Mouse (Mus musculus): ENCODE data around the gene Rsrp1. TPM values are rescaled to one million over a fixed set of nuclear protein-coding genes. Genes with fewer than 3 reads are reported as not detected.

The Rsrp1 gene
- polyA plus RNA-seq, 1 experiment from 2014 or later = 390 TPM

DNA sequence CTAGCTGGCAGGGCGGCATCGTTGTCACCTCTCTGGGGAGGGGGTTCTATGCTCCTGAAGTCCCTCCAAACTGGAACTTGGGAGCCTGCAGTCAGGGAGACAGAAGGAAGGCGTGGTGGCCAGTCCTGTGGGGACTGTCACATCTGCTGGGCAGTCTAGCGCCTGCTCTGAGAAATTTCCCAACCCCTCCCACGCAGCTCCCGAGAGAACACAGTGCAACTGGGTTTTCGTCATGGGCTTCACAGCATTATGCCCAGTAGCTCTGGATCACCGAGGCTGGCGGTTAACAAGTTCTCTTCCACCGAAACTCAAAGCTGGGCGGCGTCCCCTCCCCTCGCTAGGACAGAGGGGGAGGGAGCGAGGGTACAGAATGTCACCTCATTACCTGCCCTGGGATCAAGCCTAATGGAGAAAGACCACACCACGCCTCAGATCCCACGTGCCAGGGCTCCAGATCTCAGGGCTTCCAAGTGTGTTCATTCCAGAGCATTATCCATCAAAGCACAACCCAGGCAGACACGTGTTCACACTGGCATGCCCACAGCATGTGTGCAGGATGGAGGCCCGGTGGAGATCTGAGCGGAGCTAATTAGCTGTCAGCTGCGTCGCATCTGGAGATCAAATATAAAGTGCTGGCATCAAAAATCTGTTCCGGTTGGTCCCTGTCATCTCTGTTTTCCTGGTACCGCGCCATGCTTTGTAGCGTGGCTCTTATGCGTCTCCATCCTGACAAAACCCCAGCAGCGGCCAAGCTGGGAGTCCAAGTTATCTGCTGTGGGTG lies 20.6 kb downstream of the Rsrp1 start:
- H3K4me1 ChIP-seq (replicated peaks; ENCODE audit: control insufficient read depth, insufficient read depth, low read length) = no peaks in the 10 kb centered on the region; the same call in 1 of the 2 replicates
- no peaks in the 10 kb centered on the region for H3K36me3 ChIP-seq (ENCODE audit: control insufficient read depth, insufficient read depth, low read length)
- no peaks in the 10 kb centered on the region for H3K9me3 ChIP-seq (ENCODE audit: control insufficient read depth, low read length)
- no peak overlapping the region for H3K4me3 ChIP-seq (ENCODE audit: low read depth, low read length)
- DNase-seq (ENCODE audit: low spot score) (no peak), ATAC-seq (replicated peaks; ENCODE audit: low FRiP score) (no peak)
- WGBS = 45% methylated on average over 27 of the region's 27 CpGs
- no peak overlapping the region for H3K4me2 ChIP-seq
- H3K27ac ChIP-seq (ENCODE audit: low read depth, low read length) = no peak overlapping the region
- H3K9ac ChIP-seq (ENCODE audit: low read depth, low read length) = no peak overlapping the region
- H3K27me3 ChIP-seq (replicated peaks; ENCODE audit: control insufficient read depth, insufficient read depth, low read length) = peaks cover 29% of the 10 kb centered on the region

DNA sequence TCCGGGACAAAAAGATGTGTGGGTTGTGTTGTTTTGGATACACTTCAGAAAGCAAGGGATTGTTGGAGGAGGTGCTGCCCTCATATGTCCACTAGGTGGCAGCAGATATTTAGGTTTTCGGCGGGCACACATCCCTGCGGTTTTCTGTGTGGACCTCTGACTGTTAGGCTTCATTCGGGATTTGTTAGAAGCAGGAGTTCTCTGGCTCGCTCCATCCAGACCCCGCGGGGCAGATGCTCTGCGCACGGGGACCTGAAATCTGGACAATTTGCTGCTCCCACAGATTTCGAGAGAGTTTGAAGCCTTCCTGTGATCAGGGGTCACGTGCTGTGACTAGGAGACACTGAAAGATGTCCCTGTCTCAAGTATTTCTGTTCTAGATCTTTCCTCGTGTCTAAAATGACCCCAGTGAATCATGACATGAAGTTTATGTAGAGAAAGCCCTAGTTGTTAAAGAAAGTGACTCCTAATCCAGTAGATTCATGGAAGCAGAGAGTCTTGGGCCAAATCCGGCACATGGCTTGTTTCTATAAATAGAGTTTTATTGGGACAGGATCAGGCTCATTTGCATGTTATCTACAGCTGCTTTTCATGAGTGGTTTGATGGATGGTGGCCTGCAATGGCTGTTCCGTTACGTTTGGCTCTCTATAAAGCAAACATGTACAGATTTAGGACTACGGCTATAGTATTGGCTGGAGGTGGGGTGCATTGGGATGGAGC lies 22.8 kb downstream of the Rsrp1 start:
- 13% methylated on average over 17 of the region's 17 CpGs for WGBS
- Histone ChIP-seq H3K9ac (ENCODE audit: low read depth, low read length) (no peak overlapping the region), H3K9me3 (ENCODE audit: control insufficient read depth, low read length) (no peaks in the 10 kb centered on the region), H3K4me3 (ENCODE audit: low read depth, low read length) (peak overlapping the region; percentile 25; the same call in 1 of the 2 replicates), H3K27ac (ENCODE audit: low read depth, low read length) (no peak overlapping the region), H3K36me3 (ENCODE audit: control insufficient read depth, insufficient read depth, low read length) (no peaks in the 10 kb centered on the region), H3K4me2 (peak overlapping the region; percentile 58), H3K4me1 (replicated peaks; ENCODE audit: control insufficient read depth, insufficient read depth, low read length) (peaks cover 3% of the 10 kb centered on the region; the same call in 1 of the 2 replicates), H3K27me3 (replicated peaks; ENCODE audit: control insufficient read depth, insufficient read depth, low read length) (peaks cover 26% of the 10 kb centered on the region)
- ATAC-seq (replicated peaks; ENCODE audit: low FRiP score) (0 out of 2 replicates have a peak, but pooled peaks have one; percentile 23), DNase-seq (ENCODE audit: low spot score) (peak; percentile 64)

DNA sequence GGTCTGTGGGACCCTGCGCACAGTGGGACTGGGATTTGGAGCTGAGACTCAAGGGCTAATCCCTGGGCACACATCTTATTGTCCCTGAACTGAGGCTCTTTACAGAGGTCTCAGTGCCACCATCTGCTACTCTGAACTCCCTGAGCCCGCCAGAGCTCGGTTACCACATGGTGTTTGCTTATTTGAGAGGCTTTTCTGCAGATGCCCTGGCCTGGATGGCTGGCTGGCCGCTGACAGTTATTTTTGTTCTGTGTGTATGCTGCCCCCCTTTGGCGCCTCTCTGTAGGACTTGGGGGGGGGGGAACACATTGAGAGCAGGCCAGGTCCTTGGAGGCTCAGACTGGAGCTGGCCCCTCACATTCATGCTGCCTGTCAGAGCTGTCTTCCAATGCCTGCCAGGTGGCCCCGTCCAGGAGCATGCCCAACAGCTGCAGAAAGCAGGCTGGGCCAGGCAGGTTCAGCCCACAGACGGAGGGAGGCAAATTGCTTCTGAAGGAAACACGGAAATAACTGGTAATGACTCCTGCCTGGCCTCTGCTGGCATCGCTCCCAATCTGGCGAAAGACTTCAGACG lies 27.2 kb downstream of the Rsrp1 start:
- Histone ChIP-seq H3K36me3 (ENCODE audit: control insufficient read depth, insufficient read depth, low read length) (no peaks in the 10 kb centered on the region), H3K9me3 (ENCODE audit: control insufficient read depth, low read length) (no peaks in the 10 kb centered on the region), H3K4me3 (ENCODE audit: low read depth, low read length) (no peak overlapping the region), H3K9ac (ENCODE audit: low read depth, low read length) (no peak overlapping the region), H3K4me1 (replicated peaks; ENCODE audit: control insufficient read depth, insufficient read depth, low read length) (peaks cover 3% of the 10 kb centered on the region; the same call in 1 of the 2 replicates), H3K27ac (ENCODE audit: low read depth, low read length) (no peak overlapping the region), H3K27me3 (replicated peaks; ENCODE audit: control insufficient read depth, insufficient read depth, low read length) (peaks cover 7% of the 10 kb centered on the region), H3K4me2 (no peak overlapping the region)
- DNase-seq (ENCODE audit: low spot score) (no peak), ATAC-seq (replicated peaks; ENCODE audit: low FRiP score) (no peak)
- 47% methylated on average over 11 of the region's 11 CpGs for WGBS

DNA sequence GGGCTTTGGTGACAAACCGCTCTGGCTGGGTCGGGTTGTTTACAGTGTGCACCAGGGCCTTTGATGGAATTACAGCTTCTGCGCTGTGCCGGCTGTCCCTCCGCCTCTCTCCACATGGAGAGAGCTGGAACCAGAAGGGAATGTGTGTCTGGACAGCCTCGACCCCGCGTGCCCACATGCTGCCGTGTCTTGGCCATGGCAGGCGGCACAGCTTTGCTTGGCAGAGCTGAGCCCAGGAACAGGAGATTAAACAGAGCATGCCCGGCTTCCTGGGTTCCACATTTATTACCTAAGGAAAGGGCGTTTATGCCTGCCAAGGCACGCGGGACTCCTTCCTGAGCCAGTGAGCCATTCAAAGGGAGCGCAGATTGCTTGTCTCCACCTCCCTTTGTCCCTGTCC lies 31.1 kb downstream of the Rsrp1 start:
- WGBS = 34% methylated on average over 15 of the region's 15 CpGs
- ATAC-seq (replicated peaks; ENCODE audit: low FRiP score) = no peak
- 0 out of 2 replicates have a peak, but pooled peaks cover 8% of the 10 kb centered on the region for H3K4me1 ChIP-seq (replicated peaks; ENCODE audit: control insufficient read depth, insufficient read depth, low read length)
- no peak overlapping the region for H3K4me2 ChIP-seq
- H3K27me3 ChIP-seq (replicated peaks; ENCODE audit: control insufficient read depth, insufficient read depth, low read length) = peaks cover 22% of the 10 kb centered on the region
- H3K36me3 ChIP-seq (ENCODE audit: control insufficient read depth, insufficient read depth, low read length) = no peaks in the 10 kb centered on the region
- no peaks in the 10 kb centered on the region for H3K9me3 ChIP-seq (ENCODE audit: control insufficient read depth, low read length)
- H3K27ac ChIP-seq (ENCODE audit: low read depth, low read length) = no peak overlapping the region
- no peak for DNase-seq (ENCODE audit: low spot score)
- H3K4me3 ChIP-seq (ENCODE audit: low read depth, low read length) = no peak overlapping the region
- no peak overlapping the region for H3K9ac ChIP-seq (ENCODE audit: low read depth, low read length)

DNA sequence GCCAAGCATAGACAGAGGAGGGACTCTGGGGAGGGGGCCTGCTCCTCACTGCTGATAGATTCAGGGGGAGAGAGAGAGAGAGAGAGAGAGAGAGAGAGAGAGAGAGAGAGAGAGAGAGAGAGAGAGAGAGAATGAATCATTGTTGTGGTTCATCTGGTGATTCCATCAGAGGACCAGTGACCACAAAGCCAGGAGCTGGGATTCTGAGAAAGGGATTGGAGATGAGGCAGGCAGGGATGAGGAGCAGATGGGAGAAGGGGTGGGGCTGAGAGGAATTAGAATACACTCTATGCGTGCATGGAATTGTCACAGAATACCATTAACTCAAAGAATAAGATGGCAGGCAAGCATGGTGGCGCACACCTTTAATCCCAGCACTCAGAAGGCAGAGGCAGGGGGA lies 31.8 kb downstream of the Rsrp1 start:
- Histone ChIP-seq H3K4me1 (replicated peaks; ENCODE audit: control insufficient read depth, insufficient read depth, low read length) (0 out of 2 replicates have a peak, but pooled peaks cover 8% of the 10 kb centered on the region), H3K4me2 (no peak overlapping the region), H3K27me3 (replicated peaks; ENCODE audit: control insufficient read depth, insufficient read depth, low read length) (peaks cover 22% of the 10 kb centered on the region), H3K9me3 (ENCODE audit: control insufficient read depth, low read length) (no peaks in the 10 kb centered on the region), H3K4me3 (ENCODE audit: low read depth, low read length) (no peak overlapping the region), H3K36me3 (ENCODE audit: control insufficient read depth, insufficient read depth, low read length) (no peaks in the 10 kb centered on the region), H3K9ac (ENCODE audit: low read depth, low read length) (no peak overlapping the region), H3K27ac (ENCODE audit: low read depth, low read length) (no peak overlapping the region)
- ATAC-seq (replicated peaks; ENCODE audit: low FRiP score) (no peak), DNase-seq (ENCODE audit: low spot score) (no peak)
- 89% methylated on average over 2 of the region's 2 CpGs for WGBS

DNA sequence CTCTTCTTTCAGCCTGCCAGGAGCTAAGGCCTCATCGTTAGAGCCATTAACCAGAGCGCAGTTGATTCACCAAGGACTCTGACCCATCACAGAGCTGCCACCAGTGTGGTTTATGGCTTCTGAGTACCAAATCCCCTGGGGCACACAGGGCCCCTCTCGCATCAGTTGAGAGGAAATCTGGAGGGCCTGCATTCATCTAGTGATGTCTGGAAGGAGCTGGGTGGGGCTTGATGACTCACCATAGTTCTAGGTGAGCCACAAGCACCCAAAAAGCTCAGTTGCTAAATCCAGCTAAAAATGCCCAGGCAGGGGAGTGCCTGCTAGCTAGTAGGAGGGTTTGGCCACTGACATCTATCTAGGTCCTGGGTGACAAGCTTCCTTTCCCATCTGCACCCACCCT lies 32.5 kb downstream of the Rsrp1 start:
- Histone ChIP-seq H3K4me2 (no peak overlapping the region), H3K9me3 (ENCODE audit: control insufficient read depth, low read length) (no peaks in the 10 kb centered on the region), H3K9ac (ENCODE audit: low read depth, low read length) (no peak overlapping the region), H3K27ac (ENCODE audit: low read depth, low read length) (no peak overlapping the region), H3K4me3 (ENCODE audit: low read depth, low read length) (no peak overlapping the region), H3K4me1 (replicated peaks; ENCODE audit: control insufficient read depth, insufficient read depth, low read length) (0 out of 2 replicates have a peak, but pooled peaks cover 5% of the 10 kb centered on the region), H3K27me3 (replicated peaks; ENCODE audit: control insufficient read depth, insufficient read depth, low read length) (peaks cover 25% of the 10 kb centered on the region), H3K36me3 (ENCODE audit: control insufficient read depth, insufficient read depth, low read length) (no peaks in the 10 kb centered on the region)
- no peak for ATAC-seq (replicated peaks; ENCODE audit: low FRiP score)
- no peak for DNase-seq (ENCODE audit: low spot score)
- WGBS = 63% methylated on average over 3 of the region's 3 CpGs

DNA sequence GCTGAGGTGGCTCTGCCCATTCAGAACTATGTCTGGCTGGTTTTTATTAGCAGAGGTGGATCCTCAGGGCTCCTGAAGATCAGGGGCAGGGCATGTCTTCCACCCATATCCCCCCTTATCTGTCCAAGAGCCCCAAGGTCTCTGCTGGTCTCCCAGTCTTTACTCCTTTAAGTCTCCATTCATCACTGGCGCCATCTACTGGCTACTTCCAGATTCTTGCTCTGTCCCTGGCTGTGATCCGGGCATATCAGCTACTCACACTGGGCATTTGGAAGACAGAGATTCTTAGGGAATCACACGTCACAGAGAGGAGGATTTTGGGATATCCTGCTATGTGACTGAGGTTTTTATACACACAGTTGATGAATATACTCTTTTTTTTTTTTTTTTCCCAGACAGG lies 32.9 kb downstream of the Rsrp1 start:
- Histone ChIP-seq H3K4me2 (no peak overlapping the region), H3K4me1 (replicated peaks; ENCODE audit: control insufficient read depth, insufficient read depth, low read length) (0 out of 2 replicates have a peak, but pooled peaks cover 5% of the 10 kb centered on the region), H3K4me3 (ENCODE audit: low read depth, low read length) (no peak overlapping the region), H3K27ac (ENCODE audit: low read depth, low read length) (no peak overlapping the region), H3K9ac (ENCODE audit: low read depth, low read length) (no peak overlapping the region), H3K36me3 (ENCODE audit: control insufficient read depth, insufficient read depth, low read length) (no peaks in the 10 kb centered on the region), H3K27me3 (replicated peaks; ENCODE audit: control insufficient read depth, insufficient read depth, low read length) (peaks cover 26% of the 10 kb centered on the region), H3K9me3 (ENCODE audit: control insufficient read depth, low read length) (no peaks in the 10 kb centered on the region)
- DNase-seq (ENCODE audit: low spot score) = no peak
- 0 out of 2 replicates have a peak, but pooled peaks have one; percentile 45 for ATAC-seq (replicated peaks; ENCODE audit: low FRiP score)
- WGBS = 16% methylated on average over 3 of the region's 3 CpGs

DNA sequence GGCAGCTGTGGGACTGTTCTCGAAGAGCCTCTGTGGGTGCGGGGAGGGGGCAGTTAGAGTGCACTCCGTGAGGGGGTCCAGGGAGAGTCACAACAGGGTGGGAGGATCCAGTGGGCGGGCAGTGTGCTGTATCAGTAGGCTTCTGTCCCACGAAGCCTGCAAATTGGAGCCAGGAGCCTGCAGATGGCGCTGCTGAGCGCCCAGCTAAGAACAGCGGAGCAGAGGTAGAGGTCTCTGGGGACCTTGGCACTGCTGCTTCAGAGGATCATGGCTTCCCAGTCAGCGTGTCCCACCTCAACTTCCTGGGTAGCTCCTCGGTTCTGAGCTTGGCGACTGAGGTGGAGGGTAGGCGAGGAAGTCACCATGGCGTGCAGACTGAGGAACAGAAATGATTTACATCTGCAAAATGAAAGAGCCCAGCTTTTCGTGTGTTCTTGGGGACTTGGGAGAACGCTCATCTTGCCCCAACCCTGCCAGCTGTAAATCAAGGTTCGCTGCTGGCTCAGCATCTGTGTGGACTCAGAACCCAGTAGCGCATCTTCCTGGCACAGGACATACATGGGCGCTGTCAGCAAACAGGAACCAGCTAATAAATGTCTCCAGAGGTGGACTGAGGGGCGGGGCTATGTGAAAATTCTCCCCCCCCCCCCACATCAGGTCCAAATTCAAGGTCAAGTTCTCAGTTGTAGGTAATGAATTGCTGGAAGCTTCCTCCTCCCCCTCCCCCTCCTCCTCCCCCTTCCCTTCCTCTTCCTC lies 39.8 kb downstream of the Rsrp1 start:
- Histone ChIP-seq H3K9ac (ENCODE audit: low read depth, low read length) (peak overlapping the region; percentile 38; the same call in 1 of the 2 replicates), H3K4me2 (peak overlapping the region; percentile 60), H3K9me3 (ENCODE audit: control insufficient read depth, low read length) (no peaks in the 10 kb centered on the region), H3K36me3 (ENCODE audit: control insufficient read depth, insufficient read depth, low read length) (no peaks in the 10 kb centered on the region), H3K4me1 (replicated peaks; ENCODE audit: control insufficient read depth, insufficient read depth, low read length) (peaks cover 10% of the 10 kb centered on the region), H3K27me3 (replicated peaks; ENCODE audit: control insufficient read depth, insufficient read depth, low read length) (peaks cover 20% of the 10 kb centered on the region), H3K27ac (ENCODE audit: low read depth, low read length) (no peak overlapping the region), H3K4me3 (ENCODE audit: low read depth, low read length) (peak overlapping the region; percentile 35)
- peak; percentile 82 for ATAC-seq (replicated peaks; ENCODE audit: low FRiP score)
- WGBS = 24% methylated on average over 19 of the region's 19 CpGs
- peak; percentile 58 for DNase-seq (ENCODE audit: low spot score)

Measured in liver, embryonic 11.5 days (tissue).